8 mouse cellular contexts compared by ENCODE assay signal in genomic region chr16:3976251-3976671, GRCm38 (mm10). TPM values are rescaled to one million over a fixed set of nuclear protein-coding genes. Genes with fewer than 3 reads are reported as not detected.
DNase-seq lines count a peak whose midpoint lies in the region; ATAC-seq and TF ChIP-seq lines count a peak whose summit lies in the region.

Gene Nlrc3 (minus strand): TSS chr16:3976632.

- H3K36me3 ChIP-seq in hindbrain, embryonic 13.5 days = peaks cover 43% of the 10 kb centered on the region
- H3K36me3 ChIP-seq in hindbrain, postnatal 0 days (ENCODE audit: insufficient read depth, low read length) = peaks cover 35% of the 10 kb centered on the region
- H3K36me3 ChIP-seq in embryonic facial prominence, embryonic 11.5 days (replicated peaks; ENCODE audit: control insufficient read depth, insufficient read depth, low read depth, low read length) = peaks cover under 1% of the 10 kb centered on the region
- H3K36me3 ChIP-seq in splenic B cell, adult 2 months (ENCODE audit: control insufficient read depth, insufficient read depth, low read length, poor library complexity, severe bottlenecking) = no peaks in the 10 kb centered on the region; the same call in 1 of the 2 replicates
- peaks cover 12% of the 10 kb centered on the region; the same call in 1 of the 2 replicates for H3K36me3 ChIP-seq in midbrain, embryonic 11.5 days (ENCODE audit: control insufficient read depth, insufficient read depth, low read length)

- no peaks in the 10 kb centered on the region for H3K9me3 ChIP-seq in hindbrain, embryonic 13.5 days
- no peaks in the 10 kb centered on the region for H3K9me3 ChIP-seq in hindbrain, postnatal 0 days (ENCODE audit: low read length)
- no peaks in the 10 kb centered on the region for H3K9me3 ChIP-seq in embryonic facial prominence, embryonic 11.5 days (replicated peaks; ENCODE audit: control insufficient read depth, low read length)
- H3K9me3 ChIP-seq in midbrain, embryonic 11.5 days (ENCODE audit: control insufficient read depth, low read length) = no peaks in the 10 kb centered on the region

- H3K27me3 ChIP-seq in hindbrain, embryonic 13.5 days = no peaks in the 10 kb centered on the region
- H3K27me3 ChIP-seq in hindbrain, postnatal 0 days (ENCODE audit: insufficient read depth, low read length) = no peaks in the 10 kb centered on the region
- no peaks in the 10 kb centered on the region for H3K27me3 ChIP-seq in embryonic facial prominence, embryonic 11.5 days (ENCODE audit: control insufficient read depth, insufficient read depth, low read length)
- H3K27me3 ChIP-seq in splenic B cell, adult 2 months (ENCODE audit: control insufficient read depth, insufficient read depth, low read length, poor library complexity, severe bottlenecking) = no peaks in the 10 kb centered on the region
- H3K27me3 ChIP-seq in midbrain, embryonic 11.5 days (ENCODE audit: control insufficient read depth, insufficient read depth, low read length) = no peaks in the 10 kb centered on the region

- no peak for TF ChIP-seq CTCF in hindbrain, postnatal 0 days (IDR thresholded peaks at IDR 0.05; ENCODE audit: low read depth)
- no peak for TF ChIP-seq CTCF in gastrocnemius, adult 2 months (IDR thresholded peaks at IDR 0.05)

- no peak within 1 kb of the TSS for H3K4me2 ChIP-seq in hindbrain, embryonic 13.5 days
- H3K4me2 ChIP-seq in hindbrain, postnatal 0 days (ENCODE audit: low read depth, low read length) = no peak within 1 kb of the TSS
- H3K4me2 ChIP-seq in embryonic facial prominence, embryonic 11.5 days (ENCODE audit: low read depth, low read length) = no peak within 1 kb of the TSS
- no peak within 1 kb of the TSS for H3K4me2 ChIP-seq in midbrain, embryonic 11.5 days

- H3K9ac ChIP-seq in hindbrain, embryonic 13.5 days = no peak within 1 kb of the TSS
- H3K9ac ChIP-seq in hindbrain, postnatal 0 days (replicated peaks; ENCODE audit: low read length) = no peak within 1 kb of the TSS
- H3K9ac ChIP-seq in embryonic facial prominence, embryonic 11.5 days (replicated peaks; ENCODE audit: low read length) = no peak within 1 kb of the TSS
- no peak within 1 kb of the TSS for H3K9ac ChIP-seq in midbrain, embryonic 11.5 days (ENCODE audit: low read length)

- ATAC-seq in hindbrain, embryonic 13.5 days (ENCODE audit: low FRiP score) = peak; percentile 46
- no peak for ATAC-seq in hindbrain, postnatal 0 days
- 0 out of 2 replicates have a peak, but pooled peaks have one; percentile 21 for ATAC-seq in embryonic facial prominence, embryonic 11.5 days (replicated peaks; ENCODE audit: insufficient number of reproducible peaks, low FRiP score, low TSS enrichment, low read depth)
- ATAC-seq in midbrain, embryonic 11.5 days (ENCODE audit: low FRiP score) = no peak

- no peak for DNase-seq in hindbrain, postnatal 0 days (ENCODE audit: low spot score)
- DNase-seq in embryonic facial prominence, embryonic 11.5 days (ENCODE audit: low spot score) = no peak
- peak; percentile 16 to 47 for DNase-seq in kidney, postnatal 4 days
- DNase-seq in splenic B cell, adult 2 months (ENCODE audit: low read depth, low spot score) = peak; percentile 29
- no peak for DNase-seq in adipocyte (ENCODE audit: low spot score)
- DNase-seq in gastrocnemius, adult 2 months = no peak
- DNase-seq in midbrain, embryonic 11.5 days (ENCODE audit: low spot score, missing footprints) = no peak

- 78% methylated on average over 4 of the region's 4 CpGs for WGBS in hindbrain, embryonic 13.5 days
- WGBS in hindbrain, postnatal 0 days = 77% methylated on average over 4 of the region's 4 CpGs
- 68% methylated on average over 4 of the region's 4 CpGs for WGBS in embryonic facial prominence, embryonic 11.5 days
- 85% methylated on average over 4 of the region's 4 CpGs for WGBS in midbrain, embryonic 11.5 days

- intact Hi-C loops in gastrocnemius, adult 2 months (cut with DNase I) = no loop called here

- no peaks in the 10 kb centered on the region; the same call in 1 of the 2 replicates for H3K4me1 ChIP-seq in hindbrain, embryonic 13.5 days (replicated peaks)
- no peaks in the 10 kb centered on the region for H3K4me1 ChIP-seq in hindbrain, postnatal 0 days (ENCODE audit: insufficient read depth, low read length)
- H3K4me1 ChIP-seq in embryonic facial prominence, embryonic 11.5 days (ENCODE audit: control insufficient read depth, insufficient read depth, low read length) = no peaks in the 10 kb centered on the region
- H3K4me1 ChIP-seq in midbrain, embryonic 11.5 days (ENCODE audit: control insufficient read depth, insufficient read depth, low read length) = no peaks in the 10 kb centered on the region

- no peak within 1 kb of the TSS for H3K27ac ChIP-seq in hindbrain, embryonic 13.5 days
- no peak within 1 kb of the TSS for H3K27ac ChIP-seq in hindbrain, postnatal 0 days
- no peak within 1 kb of the TSS for H3K27ac ChIP-seq in embryonic facial prominence, embryonic 11.5 days (replicated peaks; ENCODE audit: low read depth, low read length)
- no peak within 1 kb of the TSS for H3K27ac ChIP-seq in gastrocnemius, adult 2 months
- H3K27ac ChIP-seq in midbrain, embryonic 11.5 days (ENCODE audit: low read depth, low read length) = no peak within 1 kb of the TSS

- no peak within 1 kb of the TSS for H3K4me3 ChIP-seq in hindbrain, embryonic 13.5 days
- H3K4me3 ChIP-seq in hindbrain, postnatal 0 days (ENCODE audit: low read length) = no peak within 1 kb of the TSS
- H3K4me3 ChIP-seq in embryonic facial prominence, embryonic 11.5 days (ENCODE audit: low read depth, low read length) = no peak within 1 kb of the TSS
- no peak within 1 kb of the TSS for H3K4me3 ChIP-seq in gastrocnemius, adult 2 months
- no peak within 1 kb of the TSS for H3K4me3 ChIP-seq in midbrain, embryonic 11.5 days (ENCODE audit: low read depth, low read length)

RNA-seq across cellular contexts. Expression of gene Nlrc3, which starts in this region (rescaled TPM):
- 0.74 and 1.1 TPM in 2 replicates for polyA plus RNA-seq in hindbrain, embryonic 13.5 days (2015; fragmentation: Nextera tagmentation; extraction: Ambion mirVana)
- 0.93 and 1.3 TPM in 2 replicates for total RNA-seq in hindbrain, postnatal 0 days (2014; rRNA removed)
- polyA plus RNA-seq in hindbrain, postnatal 0 days (2015; fragmentation: Nextera tagmentation; extraction: Ambion mirVana) = 0.61 and 0.63 TPM in 2 replicates
- 0.76 and 0.91 TPM in 2 replicates for polyA plus RNA-seq in embryonic facial prominence, embryonic 11.5 days (2014; fragmentation: Nextera tagmentation; extraction: Ambion mirVana)
- 1 to 10 TPM; 1.6 to 4.4 TPM for total RNA-seq in gastrocnemius, adult 2 months (2021)
- polyA plus RNA-seq in midbrain, embryonic 11.5 days (2014; fragmentation: Nextera tagmentation; extraction: Ambion mirVana) = 0.72 and 0.97 TPM in 2 replicates

Comparison
In these comparisons a context has a peak if more than half of its experiments do, and no peak if none do; other contexts are left out.
1. Peak in ATAC-seq in embryonic facial prominence, embryonic 11.5 days; RNA of the gene not detected or under 1 TPM.
2. DNase-seq: peak in kidney, postnatal 4 days (2 of 2) and splenic B cell, adult 2 months (single experiment); none in hindbrain, postnatal 0 days (single experiment), embryonic facial prominence, embryonic 11.5 days (single experiment), adipocyte (single experiment), gastrocnemius, adult 2 months (single experiment) and midbrain, embryonic 11.5 days (single experiment).